Mouse (Mus musculus) frontal cortex, postnatal 25 days (tissue): ENCODE data around the gene Piga.
A peak's percentile ranks its signal among the peaks of the same experiment; 100 is the strongest.

Experiments
- DNase-seq, 2 experiments: peaks; one replicate each; pipeline ENCODE4 v3.0.0; 2022; ENCODE audit warnings: low spot score in 2 of 2

The Piga gene

DNA sequence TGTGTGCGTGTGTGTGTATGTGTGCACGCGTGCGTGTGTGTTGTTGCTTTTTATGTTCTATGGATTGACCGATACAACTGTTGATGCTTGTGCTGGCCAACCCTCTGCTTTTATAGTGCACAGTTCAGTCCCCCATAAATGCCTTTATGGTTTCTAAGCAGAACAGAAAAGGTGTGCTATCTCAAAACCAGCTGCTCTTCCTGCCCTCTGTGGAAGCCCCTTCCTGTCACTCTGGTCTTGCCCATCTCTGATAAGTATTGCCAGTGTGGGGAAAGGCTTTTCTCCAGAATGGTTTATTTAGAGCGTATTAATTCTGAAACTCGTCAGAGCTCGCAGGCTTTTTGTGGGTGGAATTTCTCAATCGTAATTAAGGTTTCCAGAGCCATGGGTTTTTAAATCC lies 13.1 kb downstream of the Piga start:
- DNase-seq, result no peak

DNA sequence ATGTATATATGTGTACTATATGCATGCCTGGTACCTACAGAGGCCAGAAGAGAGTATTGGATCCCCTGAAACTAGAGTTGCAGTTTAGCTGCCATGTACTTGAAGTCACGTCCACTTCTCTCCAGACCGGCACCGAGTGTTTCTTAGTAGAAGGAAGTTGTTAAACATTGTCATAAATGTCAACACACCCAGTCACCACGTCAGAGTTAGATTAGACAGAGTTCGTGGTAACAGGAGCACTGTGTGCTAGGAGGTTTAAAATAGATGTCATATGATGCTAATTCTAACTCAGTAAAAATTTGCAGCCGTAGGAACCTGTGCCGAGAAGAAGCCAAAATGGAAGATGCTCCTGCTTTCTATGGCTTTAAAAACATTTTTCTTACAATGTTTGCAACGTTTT lies 17.1 kb downstream of the Piga start, which contains the start of gene Asb11:
TSS of gene Asb11 (plus strand) at position 286 of the 400 bp plus-strand sequence.
- DNase-seq, result no peak

DNA sequence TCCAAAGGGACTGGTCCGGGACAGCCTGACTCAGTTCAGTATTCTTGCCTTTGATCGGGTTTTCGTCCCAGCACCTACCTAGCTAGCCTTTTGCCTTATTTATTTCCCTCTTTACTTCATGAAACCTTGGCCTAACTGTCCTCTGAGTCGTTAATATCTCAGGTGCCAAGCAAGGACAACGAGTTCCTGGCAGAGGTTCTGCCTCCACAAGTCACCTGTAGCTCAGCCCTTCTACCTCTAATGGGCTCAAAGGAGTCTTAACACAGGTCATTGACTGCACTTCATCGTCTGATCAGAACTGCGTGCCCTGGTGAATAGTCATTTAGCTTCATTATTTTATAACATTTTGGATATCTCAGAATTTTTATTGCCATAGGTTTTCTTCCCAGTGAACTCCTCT lies 19.9 kb downstream of the Piga start:
- DNase-seq, result no peak

DNA sequence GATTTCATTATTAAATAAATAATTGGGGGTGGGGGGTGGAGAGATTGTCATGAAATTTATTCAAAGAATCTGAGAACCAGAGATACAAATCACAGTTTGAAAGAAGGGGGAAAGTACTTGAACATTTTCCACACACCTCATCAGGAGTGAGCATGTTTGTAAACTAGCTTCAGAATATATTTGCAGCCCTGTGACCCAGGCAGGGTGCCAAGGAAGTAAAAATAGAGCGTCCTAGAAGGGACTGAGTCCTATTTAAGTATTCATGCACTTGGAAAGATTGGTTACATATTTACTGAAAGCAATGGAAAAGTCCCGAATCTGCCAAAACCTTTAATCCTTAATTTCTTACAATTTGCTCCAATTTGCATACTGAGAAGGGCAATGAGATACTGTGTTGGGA lies 20.6 kb downstream of the Piga start:
- no peak for DNase-seq

DNA sequence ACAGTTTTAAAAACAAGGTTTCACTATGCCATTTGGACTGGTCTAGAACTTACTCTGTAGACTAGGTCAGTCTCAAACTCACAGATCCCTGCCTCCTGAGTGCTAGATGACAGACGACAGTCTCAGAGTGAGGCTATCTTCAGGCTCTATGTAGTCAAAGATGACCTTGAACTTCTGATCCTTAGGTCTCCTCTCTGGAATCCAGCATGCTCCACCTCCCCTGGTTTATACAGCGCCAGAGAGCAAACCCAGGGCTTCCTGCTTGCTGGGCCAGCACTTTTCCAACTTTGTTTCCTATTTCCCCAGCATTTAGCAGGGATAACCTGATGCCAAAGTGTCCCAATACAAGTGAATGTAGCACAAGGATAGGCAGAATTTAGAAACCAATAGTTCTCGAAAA lies 21.1 kb downstream of the Piga start:
- no peak for DNase-seq

DNA sequence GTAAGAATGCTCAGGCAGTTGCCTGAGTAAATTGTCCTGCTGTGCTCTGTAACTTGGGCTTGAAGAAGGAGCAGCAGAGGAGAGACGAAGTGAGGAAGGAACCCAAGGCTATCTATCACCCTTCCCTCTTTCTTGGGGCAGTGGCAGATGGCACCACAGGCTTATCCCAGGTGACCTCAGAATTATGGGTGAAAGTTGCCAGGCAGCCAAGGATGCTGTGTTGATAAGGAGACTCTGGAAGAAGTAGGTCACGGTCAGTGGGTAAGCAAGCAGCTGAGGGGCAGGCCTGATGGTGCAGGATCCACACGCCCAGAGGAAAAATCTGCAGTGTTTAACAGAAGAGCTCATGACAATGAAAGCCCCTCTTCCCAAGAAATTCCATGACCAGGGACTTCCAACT lies 21.7 kb downstream of the Piga start:
- no peak for DNase-seq

DNA sequence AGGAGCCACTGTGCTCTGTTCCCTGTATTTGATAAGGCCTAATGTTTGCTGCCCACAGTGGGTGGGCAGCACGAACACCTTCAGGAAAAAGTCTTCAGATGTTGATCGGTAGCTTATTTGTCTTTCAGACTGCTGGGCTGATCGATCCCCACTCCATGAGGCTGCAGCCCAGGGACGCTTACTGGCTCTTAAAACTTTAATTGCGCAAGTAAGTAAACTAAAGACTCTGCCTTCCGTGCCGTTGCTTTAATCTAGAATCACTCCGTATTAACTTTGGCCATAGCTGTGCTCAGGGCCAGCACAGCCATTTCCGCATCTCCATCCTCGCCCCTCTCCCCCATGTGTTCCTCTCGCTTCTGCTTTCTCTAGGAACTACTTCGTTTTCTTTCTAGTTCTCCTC lies 26.0 kb downstream of the Piga start:
- no peak for DNase-seq

DNA sequence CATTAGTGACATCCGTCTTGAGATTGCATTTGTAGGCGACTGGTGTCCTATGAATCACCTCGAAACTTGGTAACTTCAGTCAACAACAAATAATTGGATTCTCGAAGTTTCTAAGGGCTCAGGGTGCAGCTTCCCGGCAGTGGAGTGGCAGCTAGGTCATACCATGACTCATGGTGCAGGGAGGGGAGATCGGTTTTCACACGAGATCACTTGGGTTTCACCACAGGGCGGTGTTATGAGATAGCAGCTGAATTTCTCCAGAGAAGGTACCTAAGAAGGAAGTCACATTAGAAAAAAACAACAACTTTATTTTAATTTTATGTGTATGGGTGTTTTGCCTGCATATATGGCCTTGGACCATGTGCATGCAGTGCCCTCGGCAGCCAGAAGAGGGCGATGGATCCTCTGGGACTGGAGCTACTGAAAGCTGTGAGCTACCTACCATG lies 26.5 kb downstream of the Piga start:
- no peak for DNase-seq

DNA sequence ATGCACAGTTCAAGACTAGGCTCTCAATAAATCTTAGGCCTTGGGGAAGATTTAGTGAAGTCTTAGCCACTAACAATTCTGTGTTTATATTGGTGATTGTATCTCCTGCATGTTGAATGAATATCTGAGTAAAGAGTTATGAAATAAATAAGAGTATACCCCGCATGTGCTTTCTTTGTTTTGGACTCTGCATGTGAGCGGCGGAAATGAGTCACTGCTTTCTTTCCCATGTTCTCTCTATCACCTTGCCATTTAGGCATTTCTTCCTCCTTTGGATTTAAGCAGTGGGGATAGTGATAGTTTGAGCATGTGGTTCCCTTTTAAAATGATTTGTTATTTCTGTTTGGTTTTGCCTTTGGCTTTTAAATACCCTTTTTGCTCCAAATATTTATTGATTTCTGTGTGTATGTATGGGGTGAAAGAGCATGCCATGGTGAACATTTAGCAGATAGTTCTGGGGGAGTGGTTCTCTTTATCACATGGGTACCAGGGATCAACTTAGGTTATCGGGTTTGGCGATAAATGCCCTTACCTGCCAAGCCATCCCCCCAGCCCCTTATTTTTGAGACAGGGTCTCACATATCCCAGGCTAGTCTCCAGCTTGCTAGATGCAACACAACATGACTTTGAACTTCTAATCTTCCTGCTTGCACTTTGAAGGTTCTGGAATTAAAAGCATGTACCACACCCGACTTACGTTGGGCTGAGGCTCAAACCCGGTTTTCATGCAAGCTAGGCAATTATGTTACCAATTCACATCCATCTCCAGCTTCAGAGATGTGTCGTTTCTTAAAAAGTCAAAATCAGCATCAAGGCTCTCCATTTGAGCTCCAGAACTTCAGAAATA lies 27.5 kb downstream of the Piga start:
- DNase-seq, result no peak

DNA sequence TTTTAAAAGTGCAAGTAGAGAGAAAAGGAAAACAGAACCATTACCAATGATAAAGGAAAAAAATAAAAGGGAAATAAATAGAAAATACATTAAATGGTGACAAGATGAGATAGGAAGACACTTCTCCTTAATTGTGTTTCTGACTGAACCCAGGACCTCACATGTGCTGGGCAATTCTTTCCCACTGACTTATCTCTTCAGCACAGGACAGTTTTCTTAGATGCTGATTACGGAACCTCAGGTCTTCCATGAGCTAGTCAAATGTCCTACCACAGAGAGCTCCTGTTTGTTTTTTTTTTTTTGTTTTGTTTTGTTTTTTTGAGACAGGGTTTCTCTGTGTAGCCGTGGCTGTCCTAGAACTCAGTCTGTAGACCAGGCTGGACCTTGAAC lies 28.1 kb downstream of the Piga start:
- no peak for DNase-seq

DNA sequence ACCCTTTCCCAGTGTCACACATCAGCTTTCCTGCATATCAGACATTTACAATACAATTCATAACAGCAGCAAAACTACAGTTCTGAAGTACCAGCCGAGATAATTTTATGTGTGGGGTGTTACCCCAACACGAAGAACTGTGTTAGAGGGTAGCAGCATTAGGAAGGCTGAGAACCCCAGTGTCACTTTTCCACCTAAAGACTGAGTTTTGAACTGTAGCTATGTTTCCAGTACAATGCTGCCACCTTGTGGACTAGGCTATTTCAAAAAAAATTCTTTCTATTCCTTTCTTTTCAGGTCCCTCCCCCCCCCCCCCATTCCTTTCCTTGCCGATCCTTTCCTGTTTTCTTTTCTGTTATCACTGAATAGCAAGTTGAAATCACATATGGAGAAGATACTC lies 29.6 kb downstream of the Piga start:
- DNase-seq, result peak in 1 of 2 experiments; percentile 9

DNA sequence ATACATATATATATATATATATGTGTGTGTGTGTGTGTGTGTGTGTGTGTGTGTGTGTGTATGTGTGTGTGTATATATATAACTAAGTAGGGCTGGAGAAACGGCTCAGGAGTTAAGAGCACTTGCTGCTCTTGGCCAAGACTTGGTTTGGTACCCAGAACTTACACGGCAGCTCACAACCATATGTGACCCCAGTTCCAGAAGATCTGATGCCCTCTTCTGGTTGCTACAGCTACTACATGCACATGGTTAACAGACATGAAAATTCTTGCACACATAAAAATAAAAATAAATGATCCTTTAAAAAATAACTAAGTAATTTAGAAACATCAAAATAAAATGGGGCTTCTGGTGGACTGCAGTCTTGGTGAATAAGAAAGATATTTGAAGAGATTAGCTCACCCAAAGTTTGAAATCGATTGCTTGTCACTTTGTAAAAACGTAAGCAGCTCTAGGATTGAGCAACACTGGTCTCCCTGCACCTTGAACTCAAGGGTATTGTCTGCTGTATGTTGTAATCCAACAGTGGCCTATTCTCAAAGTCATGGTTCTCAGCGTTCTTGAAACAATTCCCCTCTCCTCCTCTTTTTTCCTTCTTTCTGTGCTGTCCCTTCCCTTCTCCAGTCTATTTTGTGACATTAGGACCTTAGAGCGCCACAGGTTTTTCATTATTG lies 39.8 kb downstream of the Piga start:
- DNase-seq, result no peak
